Mouse (Mus musculus): Measurements from ENCODE around the gene Cfap73. TPM values are rescaled to one million over a fixed set of nuclear protein-coding genes. Genes with fewer than 3 reads are reported as not detected.
A peak's percentile ranks its signal among the peaks of the same experiment; 100 is the strongest.

Gene Cfap73
- polyA plus RNA-seq (2014; fragmentation: Nextera tagmentation; extraction: Ambion mirVana): not detected in 2 replicates

DNA sequence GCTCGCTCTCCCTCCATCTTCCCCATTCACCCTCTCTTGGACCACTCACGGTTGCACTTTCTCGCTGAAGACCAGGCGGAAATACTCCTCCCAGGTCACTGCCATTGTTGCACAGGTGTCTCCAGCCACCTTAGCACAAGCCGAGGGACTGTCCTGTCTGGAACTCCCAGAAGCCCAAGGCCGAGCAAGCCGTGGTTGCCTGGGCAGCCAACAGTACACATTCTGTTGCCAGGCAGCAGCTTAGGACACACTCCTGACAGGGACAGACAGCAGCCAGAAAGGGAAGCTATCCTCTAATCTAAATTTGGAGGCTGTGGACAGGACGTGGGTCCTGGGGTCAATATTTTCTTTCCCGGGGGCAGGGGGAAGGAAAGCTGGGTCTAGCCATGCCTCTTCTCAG is at the start of gene Cfap73:
Gene Cfap73, minus strand, starts transcription at position 105 of the 400 bp plus-strand sequence.
- 61% methylated on average over 9 of the region's 9 CpGs for WGBS

DNA sequence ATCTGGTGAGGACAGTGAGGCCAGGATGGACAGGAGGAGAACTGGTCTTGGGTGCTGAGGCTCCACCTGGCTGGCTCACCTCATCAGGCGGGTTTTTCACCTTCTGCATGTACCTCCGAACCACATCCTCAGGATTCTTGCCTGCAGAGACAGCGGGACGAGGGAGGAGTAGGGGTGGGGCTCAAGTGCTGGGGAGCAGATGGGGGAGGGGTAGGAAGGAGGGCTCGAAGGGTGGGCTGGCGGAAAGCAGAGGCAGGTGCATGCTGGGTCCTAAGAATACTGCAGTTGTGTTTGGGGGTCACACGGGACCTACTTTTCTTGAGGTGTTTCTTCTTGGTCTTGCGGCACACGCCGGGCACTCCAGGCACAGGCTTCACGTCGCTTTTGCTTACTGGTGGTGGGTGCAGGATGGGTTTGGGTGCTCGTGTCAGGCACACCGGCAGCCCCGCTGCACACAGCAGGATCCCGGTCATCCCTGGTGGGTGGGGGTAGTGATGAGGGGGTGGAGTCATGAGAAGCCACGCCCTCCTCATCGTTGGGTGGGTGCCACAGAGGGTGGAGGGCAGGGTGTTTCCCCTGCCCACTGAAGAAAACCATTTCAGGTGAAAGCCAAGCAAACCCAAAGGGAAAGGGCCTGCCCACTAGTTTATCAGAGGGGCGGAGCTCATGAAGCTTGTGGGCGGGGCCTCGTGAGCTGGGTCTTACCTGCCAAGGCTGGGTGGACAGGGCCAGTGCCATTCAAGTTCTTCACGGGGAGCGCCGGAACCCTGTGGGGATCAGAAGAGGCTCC is 49.1 kb upstream of the Cfap73 start:
- Histone ChIP-seq H3K4me2 (no peak overlapping the region), H3K9me3 (ENCODE audit: control insufficient read depth, low read length) (no peaks in the 10 kb centered on the region), H3K9ac (ENCODE audit: low read length) (no peak overlapping the region), H3K27ac (ENCODE audit: low read depth, low read length) (no peak overlapping the region), H3K36me3 (ENCODE audit: control insufficient read depth, insufficient read depth, low read length) (no peaks in the 10 kb centered on the region), H3K27me3 (ENCODE audit: control insufficient read depth, insufficient read depth, low read length) (peaks cover 17% of the 10 kb centered on the region), H3K4me3 (ENCODE audit: low read depth, low read length) (no peak overlapping the region), H3K4me1 (ENCODE audit: control insufficient read depth, insufficient read depth, low read length) (peaks cover 16% of the 10 kb centered on the region)
- WGBS: 7% methylated on average over 24 of the region's 24 CpGs
- no peak for ATAC-seq (ENCODE audit: low FRiP score)
- DNase-seq (ENCODE audit: low spot score, missing footprints): no peak

More for the DNA sequence above, at the start of gene Cfap73:
- peaks cover 2% of the 10 kb centered on the region; the same call in 1 of the 2 replicates for H3K9me3 ChIP-seq (ENCODE audit: control insufficient read depth, low read length)
- no peaks in the 10 kb centered on the region for H3K27me3 ChIP-seq (ENCODE audit: control insufficient read depth, insufficient read depth, low read length)
- H3K9ac ChIP-seq (ENCODE audit: low read length): no peak within 1 kb of the TSS
- H3K36me3 ChIP-seq (ENCODE audit: control insufficient read depth, insufficient read depth, low read length): no peaks in the 10 kb centered on the region
- no peaks in the 10 kb centered on the region; the same call in 1 of the 2 replicates for H3K4me1 ChIP-seq (ENCODE audit: control insufficient read depth, insufficient read depth, low read length)
- no peak within 1 kb of the TSS for H3K4me2 ChIP-seq
- no peak for DNase-seq (ENCODE audit: low spot score, missing footprints)
- H3K27ac ChIP-seq (ENCODE audit: low read depth, low read length): no peak within 1 kb of the TSS
- ATAC-seq (ENCODE audit: low FRiP score): no peak
- no peak within 1 kb of the TSS for H3K4me3 ChIP-seq (ENCODE audit: low read depth, low read length)

- no peak for ATAC-seq (ENCODE audit: low FRiP score)
- Histone ChIP-seq H3K27ac (ENCODE audit: low read depth, low read length) (no peak overlapping the region), H3K4me2 (no peak overlapping the region; the same call in 1 of the 2 replicates), H3K27me3 (ENCODE audit: control insufficient read depth, insufficient read depth, low read length) (peaks cover 17% of the 10 kb centered on the region), H3K9me3 (ENCODE audit: control insufficient read depth, low read length) (no peaks in the 10 kb centered on the region), H3K4me1 (ENCODE audit: control insufficient read depth, insufficient read depth, low read length) (peaks cover 16% of the 10 kb centered on the region), H3K9ac (ENCODE audit: low read length) (peak overlapping the region; percentile 49), H3K4me3 (ENCODE audit: low read depth, low read length) (no peak overlapping the region), H3K36me3 (ENCODE audit: control insufficient read depth, insufficient read depth, low read length) (no peaks in the 10 kb centered on the region)
- 87% methylated on average over 18 of the region's 18 CpGs for WGBS
- DNase-seq (ENCODE audit: low spot score, missing footprints): no peak
Observed at GRCm38 (mm10) chr5:120680918-120681317, 46.9 kb upstream of the Cfap73 start.

GRCm38 (mm10) chr5:120679676-120680555 is 45.9 kb upstream of the Cfap73 start:
- peak; percentile 91 for ATAC-seq (ENCODE audit: low FRiP score)
- Histone ChIP-seq H3K9me3 (ENCODE audit: control insufficient read depth, low read length) (no peaks in the 10 kb centered on the region), H3K27ac (ENCODE audit: low read depth, low read length) (peak overlapping the region; percentile 74), H3K4me2 (peak overlapping the region; percentile 57), H3K9ac (ENCODE audit: low read length) (peak overlapping the region; percentile 51), H3K4me1 (ENCODE audit: control insufficient read depth, insufficient read depth, low read length) (peaks cover 16% of the 10 kb centered on the region), H3K36me3 (ENCODE audit: control insufficient read depth, insufficient read depth, low read length) (no peaks in the 10 kb centered on the region), H3K4me3 (ENCODE audit: low read depth, low read length) (peak overlapping the region; percentile 38), H3K27me3 (ENCODE audit: control insufficient read depth, insufficient read depth, low read length) (peaks cover 17% of the 10 kb centered on the region)
- DNase-seq (ENCODE audit: low spot score, missing footprints): peak; percentile 96
- 1% methylated on average over 24 of the region's 24 CpGs for WGBS

GRCm38 (mm10) chr5:120677516-120677915 is 43.5 kb upstream of the Cfap73 start:
- H3K36me3 ChIP-seq (ENCODE audit: control insufficient read depth, insufficient read depth, low read length): no peaks in the 10 kb centered on the region
- H3K4me3 ChIP-seq (ENCODE audit: low read depth, low read length): no peak overlapping the region
- ATAC-seq (ENCODE audit: low FRiP score) (no peak), DNase-seq (ENCODE audit: low spot score, missing footprints) (no peak)
- H3K4me2 ChIP-seq: no peak overlapping the region
- peaks cover 11% of the 10 kb centered on the region for H3K4me1 ChIP-seq (ENCODE audit: control insufficient read depth, insufficient read depth, low read length)
- no peaks in the 10 kb centered on the region for H3K9me3 ChIP-seq (ENCODE audit: control insufficient read depth, low read length)
- 28% methylated on average over 2 of the region's 2 CpGs for WGBS
- no peak overlapping the region for H3K27ac ChIP-seq (ENCODE audit: low read depth, low read length)
- H3K9ac ChIP-seq (ENCODE audit: low read length): no peak overlapping the region
- peaks cover 6% of the 10 kb centered on the region for H3K27me3 ChIP-seq (ENCODE audit: control insufficient read depth, insufficient read depth, low read length)

DNA sequence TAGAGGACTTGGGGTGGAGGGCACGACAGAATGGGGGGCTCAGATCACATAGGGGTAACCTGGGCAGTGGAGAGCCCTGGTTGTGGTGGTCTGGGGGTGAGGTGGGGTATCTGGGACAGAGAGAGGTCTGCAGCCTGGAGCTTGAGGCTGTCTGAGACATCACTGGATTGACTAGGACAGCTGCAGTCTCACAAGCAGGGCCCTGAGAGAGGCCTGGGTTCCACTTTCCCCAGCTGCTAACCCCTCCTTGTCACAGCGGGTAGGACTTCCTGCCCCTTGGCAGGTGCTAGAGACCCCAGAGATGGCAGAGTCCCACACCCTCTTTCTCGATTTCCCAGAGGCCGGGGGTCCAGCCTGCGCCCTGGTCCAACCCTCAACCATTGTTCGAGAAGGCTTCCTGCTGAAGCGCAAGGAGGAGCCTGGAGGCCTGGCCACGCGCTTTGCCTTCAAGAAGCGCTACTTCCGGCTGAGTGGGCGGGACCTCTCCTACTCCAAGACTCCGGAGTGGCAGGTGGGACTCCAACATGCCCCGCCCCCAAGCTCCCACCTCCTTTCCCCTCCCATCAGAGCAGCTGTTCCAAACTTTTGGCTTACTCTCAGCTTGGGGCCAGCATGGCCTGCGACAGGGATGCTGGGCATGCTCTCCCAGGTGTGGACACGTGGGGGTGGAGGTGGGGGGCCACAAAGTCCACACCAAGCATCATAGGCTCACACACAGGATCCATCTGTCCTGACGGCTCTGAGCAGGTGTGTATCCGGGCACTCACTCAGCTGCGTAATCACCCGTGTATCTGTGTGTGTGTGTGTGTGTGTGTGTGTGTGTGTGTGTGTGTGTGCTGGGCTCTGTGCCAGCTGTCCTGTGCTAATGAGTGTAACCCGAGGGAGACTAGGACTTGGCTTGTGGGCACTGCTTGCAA is 40.5 kb upstream of the Cfap73 start:
- Histone ChIP-seq H3K4me1 (ENCODE audit: control insufficient read depth, insufficient read depth, low read length) (peaks cover 3% of the 10 kb centered on the region; the same call in 1 of the 2 replicates), H3K27ac (ENCODE audit: low read depth, low read length) (no peak overlapping the region), H3K27me3 (ENCODE audit: control insufficient read depth, insufficient read depth, low read length) (no peaks in the 10 kb centered on the region), H3K36me3 (ENCODE audit: control insufficient read depth, insufficient read depth, low read length) (no peaks in the 10 kb centered on the region), H3K9me3 (ENCODE audit: control insufficient read depth, low read length) (no peaks in the 10 kb centered on the region), H3K4me3 (ENCODE audit: low read depth, low read length) (no peak overlapping the region), H3K9ac (ENCODE audit: low read length) (no peak overlapping the region), H3K4me2 (no peak overlapping the region)
- WGBS: 41% methylated on average over 21 of the region's 21 CpGs
- no peak for DNase-seq (ENCODE audit: low spot score, missing footprints)
- ATAC-seq (ENCODE audit: low FRiP score): peak; percentile 30; the same call in 1 of the 2 replicates

- Histone ChIP-seq H3K36me3 (ENCODE audit: control insufficient read depth, insufficient read depth, low read length) (no peaks in the 10 kb centered on the region), H3K27me3 (ENCODE audit: control insufficient read depth, insufficient read depth, low read length) (no peaks in the 10 kb centered on the region), H3K4me3 (ENCODE audit: low read depth, low read length) (no peak overlapping the region), H3K27ac (ENCODE audit: low read depth, low read length) (no peak overlapping the region), H3K4me1 (ENCODE audit: control insufficient read depth, insufficient read depth, low read length) (no peaks in the 10 kb centered on the region), H3K4me2 (no peak overlapping the region), H3K9ac (ENCODE audit: low read length) (no peak overlapping the region), H3K9me3 (ENCODE audit: control insufficient read depth, low read length) (no peaks in the 10 kb centered on the region)
- ATAC-seq (ENCODE audit: low FRiP score) (no peak), DNase-seq (ENCODE audit: low spot score, missing footprints) (peak; percentile 92)
- 10% methylated on average over 12 of the region's 12 CpGs for WGBS
Observed at GRCm38 (mm10) chr5:120673626-120674025, 39.6 kb upstream of the Cfap73 start.

- no peak overlapping the region for H3K4me3 ChIP-seq (ENCODE audit: low read depth, low read length)
- H3K36me3 ChIP-seq (ENCODE audit: control insufficient read depth, insufficient read depth, low read length): no peaks in the 10 kb centered on the region
- DNase-seq (ENCODE audit: low spot score, missing footprints): no peak
- no peak overlapping the region for H3K9ac ChIP-seq (ENCODE audit: low read length)
- no peaks in the 10 kb centered on the region for H3K4me1 ChIP-seq (ENCODE audit: control insufficient read depth, insufficient read depth, low read length)
- H3K27me3 ChIP-seq (ENCODE audit: control insufficient read depth, insufficient read depth, low read length): no peaks in the 10 kb centered on the region
- no peak overlapping the region for H3K4me2 ChIP-seq
- no peak for ATAC-seq (ENCODE audit: low FRiP score)
- H3K27ac ChIP-seq (ENCODE audit: low read depth, low read length): no peak overlapping the region
- no peaks in the 10 kb centered on the region for H3K9me3 ChIP-seq (ENCODE audit: control insufficient read depth, low read length)
- 76% methylated on average over 3 of the region's 3 CpGs for whole genome bisulfite sequencing
Observed at GRCm38 (mm10) chr5:120671865-120672264, 37.8 kb upstream of the Cfap73 start.

All from midbrain, embryonic 11.5 days (tissue).